Mouse (Mus musculus): ENCODE results near the gene Gm614.
A peak's percentile ranks its signal among the peaks of the same experiment; 100 is the strongest.

Gene Gm614

DNA sequence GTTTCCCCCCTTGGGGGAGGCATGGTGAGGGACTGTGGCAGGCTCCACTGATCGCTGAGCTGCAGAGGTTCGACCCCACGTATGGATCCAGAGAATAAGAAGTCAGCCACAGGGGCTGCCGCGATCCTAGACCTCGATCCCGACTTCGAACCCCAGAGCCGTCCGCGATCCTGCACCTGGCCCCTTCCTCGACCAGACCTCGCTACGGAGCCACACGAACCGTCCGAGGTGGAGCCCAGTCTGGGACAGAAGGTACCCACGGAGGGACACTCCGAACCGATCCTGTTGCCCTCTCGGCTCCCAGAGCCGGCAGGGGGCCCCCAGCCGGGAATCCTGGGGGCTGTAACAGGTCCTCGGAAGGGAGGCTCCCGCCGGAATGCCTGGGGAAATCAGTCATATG, 9.1 kb downstream of the Gm614 start:
- no peak for DNase-seq

DNA sequence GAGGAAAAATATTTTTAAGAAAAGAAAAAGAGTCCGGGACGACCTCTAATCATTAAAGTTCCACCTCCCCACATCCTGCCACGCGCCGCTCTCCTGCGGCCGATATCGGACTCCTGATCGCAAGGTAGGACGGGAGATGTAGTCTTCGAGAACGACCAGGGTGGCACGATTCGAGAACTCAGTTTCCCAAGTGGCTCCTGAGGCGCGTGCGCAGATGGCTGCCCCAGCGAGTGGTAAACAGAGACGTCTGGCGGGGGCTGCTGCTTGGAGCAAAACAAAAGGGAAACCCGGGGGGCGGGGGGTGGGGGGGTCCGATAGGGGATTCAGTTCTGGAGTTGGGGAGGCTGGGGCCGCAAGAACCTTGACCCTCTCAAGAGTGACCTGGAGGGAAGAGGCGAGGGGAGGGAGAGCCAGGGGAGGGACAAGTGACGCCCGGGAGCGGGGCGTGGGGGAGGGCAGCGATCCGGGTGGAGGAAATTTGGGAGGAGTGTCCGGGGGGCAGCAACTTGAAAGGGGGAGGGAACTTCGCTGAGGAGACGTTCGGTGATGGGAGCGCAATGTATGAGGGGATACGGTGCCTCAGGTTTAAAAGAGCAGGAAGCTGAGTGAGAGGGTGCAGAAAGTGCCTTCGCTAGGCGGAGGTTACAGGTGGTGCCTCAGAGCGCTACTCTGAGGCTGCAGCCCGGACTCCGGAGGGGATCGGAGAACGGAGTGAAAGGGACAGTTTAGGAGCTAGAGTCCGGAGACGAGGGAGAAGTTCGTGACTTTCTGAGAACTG, 9.7 kb downstream of the Gm614 start, which contains the start of gene Foxo4:
Gene Foxo4 (plus strand): TSS at position 577 of the 778 bp plus-strand sequence.
- peak; percentile 92 for DNase-seq

DNA sequence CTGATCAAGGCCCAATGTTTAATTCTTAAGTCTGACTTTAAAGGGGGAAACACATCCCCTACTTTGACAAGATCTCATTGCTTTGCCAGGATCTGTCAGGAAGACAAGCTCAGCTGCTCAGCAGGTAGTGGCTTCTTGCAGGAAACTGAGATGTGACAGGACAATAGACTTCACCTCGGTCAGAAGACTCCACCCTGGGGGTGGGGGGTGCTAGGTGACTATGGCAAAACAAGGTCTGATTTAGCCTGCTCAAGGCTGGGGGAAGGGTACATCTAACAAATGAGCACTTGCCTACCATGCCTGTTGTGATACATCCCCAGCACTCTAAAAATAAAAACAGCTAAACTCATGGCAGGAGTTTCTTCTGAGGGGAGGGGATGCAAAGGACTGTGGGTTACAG, 18.8 kb downstream of the Gm614 start:
- DNase-seq = no peak

DNA sequence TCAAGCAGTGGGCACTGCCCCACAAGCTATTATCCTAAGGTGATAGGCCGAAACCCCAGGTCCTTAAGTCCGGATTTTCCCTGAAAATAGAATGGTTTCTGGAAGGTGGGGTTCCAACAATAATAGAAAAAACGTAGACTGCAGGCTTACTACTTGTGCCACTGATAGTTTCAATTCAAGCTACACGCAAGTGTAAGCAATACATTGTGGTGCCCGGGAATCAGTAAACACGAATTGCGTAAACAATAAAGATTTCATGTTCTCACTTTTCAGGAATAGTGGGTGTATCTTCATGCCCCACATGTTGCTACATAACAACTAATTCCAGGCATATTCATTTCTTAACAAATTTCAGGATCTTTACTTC, 41.0 kb downstream of the Gm614 start:
- no peak for DNase-seq

DNA sequence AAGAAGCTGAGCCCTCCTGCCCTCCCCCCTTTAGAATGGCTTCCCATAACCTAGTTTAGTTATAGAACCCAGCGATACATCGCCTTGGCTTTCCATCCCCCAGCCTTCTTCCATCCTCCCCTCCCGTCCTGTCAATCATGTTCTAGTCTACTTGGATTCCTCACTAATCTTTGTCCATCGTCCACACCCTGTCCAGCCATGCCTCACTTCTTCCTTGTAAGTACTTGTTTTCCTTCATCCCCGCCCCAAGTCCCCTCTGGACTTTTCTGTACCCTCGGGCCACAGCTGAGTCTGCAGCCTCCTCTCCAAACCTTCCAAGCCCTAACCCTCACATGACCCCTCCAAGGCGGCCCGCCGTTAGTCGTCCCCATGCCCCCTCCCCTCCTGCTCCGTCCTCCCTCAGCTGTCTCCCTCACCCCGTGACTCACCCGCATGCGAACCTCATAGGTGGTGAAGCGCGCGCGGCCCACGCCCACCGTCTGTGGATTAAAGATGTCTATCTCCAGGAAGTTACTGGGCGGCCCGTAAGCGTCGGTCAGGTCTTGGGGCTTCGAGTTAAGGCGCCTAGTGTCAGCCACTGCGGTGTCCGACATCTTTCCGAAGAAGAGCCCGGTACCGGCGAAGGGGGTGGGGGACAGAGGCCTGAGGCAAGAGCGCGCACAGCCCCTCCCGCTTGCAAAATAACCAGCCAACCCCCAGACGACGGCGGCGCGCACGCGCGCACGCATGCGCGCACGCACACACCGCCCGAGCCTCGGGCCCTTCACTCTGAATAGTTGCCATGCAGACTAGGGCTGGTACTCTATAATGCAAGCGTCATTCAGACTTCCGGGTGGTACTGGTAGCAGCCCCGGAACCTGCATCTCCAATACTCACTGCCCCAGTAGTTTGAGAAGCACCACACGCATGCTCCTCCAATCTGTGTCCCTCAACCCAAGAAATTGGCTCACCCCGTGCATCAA, 41.7 kb downstream of the Gm614 start, which contains the start of gene Snx12:
Gene Snx12 (minus strand): TSS at position 730 of the 962 bp plus-strand sequence.
- DNase-seq = peak; percentile 94
